ENCODE assay signal across 8 mouse cellular contexts in the genomic region with DNA sequence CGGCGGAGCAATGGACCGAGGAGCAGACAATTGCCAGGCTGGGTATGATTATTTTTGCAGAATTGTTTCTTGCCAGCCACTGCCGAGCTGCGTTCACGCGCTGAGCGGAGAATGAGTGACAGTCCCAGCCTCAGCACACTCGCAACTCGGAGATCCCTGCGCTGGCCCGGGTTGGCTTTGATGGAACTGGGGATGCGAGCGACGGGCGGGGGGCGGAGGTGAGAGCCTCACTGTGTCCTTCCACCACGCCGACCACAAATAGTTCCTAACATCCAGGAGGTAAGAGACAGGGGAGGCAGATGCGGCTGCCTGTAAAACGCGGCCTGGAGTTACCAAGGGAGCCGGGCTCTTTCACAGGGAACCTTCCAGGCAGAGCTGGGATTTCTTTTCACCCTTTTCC. TPM values are rescaled to one million over a fixed set of nuclear protein-coding genes. Genes with fewer than 3 reads are reported as not detected.
A peak's percentile ranks its signal among the peaks of the same experiment; 100 is the strongest.
DNase-seq lines count a peak whose midpoint lies in the region.

Gene Ncam1, minus strand, starts transcription at position 120 of the 400 bp plus-strand sequence.

- DNase-seq in adrenal gland, postnatal 14 days = peak; percentile 91
- DNase-seq in embryo, embryonic 10.5 days (ENCODE audit: low spot score) = peak; percentile 99
- peak; percentile 81 for DNase-seq in gastrocnemius, postnatal 25 days
- DNase-seq in induced T-regulatory cell, adult 2 months (ENCODE audit: low read depth) = peak; percentile 31
- DNase-seq in left cerebral cortex, adult 8-10 months (ENCODE audit: low spot score in 2 of 2) = peak; percentile 96 to 97
- DNase-seq in lung, postnatal 4 days = peak; percentile 67 to 72
- peak; percentile 98 for DNase-seq in right cerebral cortex, postnatal 10 days (ENCODE audit: low spot score in 2 of 2)
- no peak for DNase-seq in c-Kit-positive CD71-positive TER-119-positive erythroid progenitor cells, embryonic 14.5 days (ENCODE audit: low spot score)

RNA-seq across cellular contexts. Expression of gene Ncam1, which starts in this region (rescaled TPM):
- total RNA-seq in adrenal gland, postnatal 14 days (2021) = 40.9 and 43.6 TPM in 2 replicates
- total RNA-seq in gastrocnemius, postnatal 25 days (2021) = 10 to 100 TPM; 20.0 to 30.6 TPM
- 100 to 1,000 TPM; 275 to 300 (median 286) TPM for total RNA-seq in left cerebral cortex, adult 8-10 months (2022)
